ENCODE assay signal across 9 mouse cellular contexts in genomic region chr6:87552054-87552807, GRCm38 (mm10). TPM values are rescaled to one million over a fixed set of nuclear protein-coding genes. Genes with fewer than 3 reads are reported as not detected.
DNase-seq lines count a peak whose midpoint lies in the region; ATAC-seq and TF ChIP-seq lines count a peak whose summit lies in the region.
"Had no signal": no experiment of that assay in that cellular context is flagged by ENCODE, and none has a peak within 500 bp of the region (broad histone marks: within the 10 kb centered on the region; RNA-seq: fewer than 3 reads in every experiment).

No protein-coding gene starts in this region.

- H3K79me2 ChIP-seq in MEL (ENCODE audit: control insufficient read depth, insufficient read depth, low read length, poor library complexity), result no peaks in the 10 kb centered on the region

- peak; percentile 36 for ATAC-seq in granulocyte monocyte progenitor cell, adult 5-6 weeks (replicated peaks; ENCODE audit: poor library complexity, severe bottlenecking)

- no peak for TF ChIP-seq EP300 in MEL (IDR thresholded peaks at IDR 0.05; ENCODE audit: low read depth in 1 of 2, low read length in 2 of 2)

- no peak overlapping the region for H3K4me3 ChIP-seq in left cerebral cortex, adult 2 months
- H3K4me3 ChIP-seq in MEL (ENCODE audit: control insufficient read depth in 1 of 2, insufficient read depth in 1 of 2, low read depth in 2 of 2, low read length in 2 of 2), result no peak overlapping the region

- intact Hi-C loops in left cerebral cortex, adult 2 months (cut with DNase I), result no loop called here
- intact Hi-C loops in heart, postnatal 36 days (cut with DNase I), result no loop called here

- TF ChIP-seq POLR2A in MEL (IDR thresholded peaks at IDR 0.05; ENCODE audit: control insufficient read depth in 1 of 2, insufficient read depth in 1 of 2, low read depth in 1 of 2, low read length in 2 of 2, poor library complexity in 1 of 2), result no peak

- no peaks in the 10 kb centered on the region for H3K4me1 ChIP-seq in MEL (ENCODE audit: control insufficient read depth in 1 of 2, insufficient read depth in 2 of 2, low read length in 2 of 2)

- H3K36me3 ChIP-seq in MEL (ENCODE audit: control insufficient read depth in 1 of 2, insufficient read depth in 2 of 2, low read length in 2 of 2), result no peaks in the 10 kb centered on the region

- peak in 1 of 2 experiments; percentile 18 for DNase-seq in left cerebral cortex, adult 2 months (ENCODE audit: extremely low spot score in 1 of 2, low spot score in 2 of 2)
- DNase-seq in left cerebral cortex, adult 8-10 months (ENCODE audit: low spot score in 2 of 2), result no peak
- no peak for DNase-seq in MEL (ENCODE audit: low read depth, low spot score)
- peak; percentile 38 to 58 for DNase-seq in spleen, postnatal 14 days (ENCODE audit: low spot score in 2 of 2)
- no peak for DNase-seq in layer of hippocampus, adult 9-10 months (ENCODE audit: low spot score)
- no peak for DNase-seq in urinary bladder, adult 2 months (ENCODE audit: low spot score)
- DNase-seq in heart, postnatal 36 days, result no peak
- DNase-seq: gastrocnemius, postnatal 10 days had no signal

- peaks cover 4 to 10% of the 10 kb centered on the region in 2 experiments for H3K27me3 ChIP-seq in MEL (ENCODE audit: control insufficient read depth in 1 of 2, insufficient read depth in 2 of 2, low read length in 2 of 2)

- peak; percentile 62 for TF ChIP-seq CTCF in left cerebral cortex, adult 2 months (IDR thresholded peaks at IDR 0.05)
- TF ChIP-seq CTCF in MEL (IDR thresholded peaks at IDR 0.05 in 2 of 3, conservative IDR thresholded peaks at IDR 0.05 in 1 of 3; ENCODE audit: control insufficient read depth in 1 of 3, insufficient read depth in 1 of 3, low read depth in 2 of 3, low read length in 3 of 3, poor library complexity in 1 of 3, severe bottlenecking in 1 of 3), result peak; percentile 19 to 63 (median 23); a peak in 3 of 6 replicates

- H3K9ac ChIP-seq in MEL (ENCODE audit: control insufficient read depth, low read depth, low read length, poor library complexity, severe bottlenecking), result no peak overlapping the region

- peak; percentile 63 for TF ChIP-seq RAD21 in MEL (IDR thresholded peaks at IDR 0.05; ENCODE audit: low read depth, low read length)

- H3K27ac ChIP-seq in left cerebral cortex, adult 2 months, result no peak overlapping the region
- no peak overlapping the region for H3K27ac ChIP-seq in MEL (ENCODE audit: control insufficient read depth, low read depth, low read length)

- no peaks in the 10 kb centered on the region for H3K9me3 ChIP-seq in MEL (replicated peaks; ENCODE audit: insufficient read depth, low read length)

TF ChIP-seq in MEL, 35 proteins besides CTCF, POLR2A, EP300 and RAD21:
- TF ChIP-seq ZC3H11A (IDR thresholded peaks at IDR 0.05; ENCODE audit: low read depth, low read length) (peak; percentile 41; the same call in 1 of the 2 replicates), SMC3 (IDR thresholded peaks at IDR 0.05; ENCODE audit: low read depth, low read length) (peak; percentile 70), POLR2AphosphoS5 (IDR thresholded peaks at IDR 0.05; ENCODE audit: borderline replicate concordance, low read depth, low read length) (no peak)

RNA-seq across cellular contexts. Expression of gene Arhgap25, which starts 19.2 kb away (rescaled TPM):
- 1 to 10 TPM; 8.5 to 9.6 TPM for total RNA-seq in left cerebral cortex, adult 2 months (2021)
- total RNA-seq in left cerebral cortex, adult 8-10 months (2022), result 10 to 100 TPM in 3 of 4 experiments, 1 to 10 TPM in 1; 10.0 to 13.5 (median 12.1) TPM
- total RNA-seq in MEL (2012; rRNA removed), result 3.4 and 3.5 TPM in 2 replicates
- polyA plus RNA-seq in MEL (2012; ENCODE audit: insufficient read depth in 1 of 2, insufficient read length in 2 of 2, low read depth in 1 of 2, low replicate concordance in 2 of 2, missing spikeins in 1 of 2), result 1 to 10 TPM in 1 of 2 experiments, not detected in 1; 5.2 TPM
- total RNA-seq in granulocyte monocyte progenitor cell, adult 5-6 weeks (2014; fragmentation: Nextera tagmentation), result 14.3 and 15.7 TPM in 2 replicates
- 17.4 and 23.2 TPM in 2 replicates for total RNA-seq in granulocyte monocyte progenitor cell, adult 5-6 weeks (2017)
- polyA plus RNA-seq in urinary bladder, adult 2 months (2012; rRNA removed), result 2.3 and 2.7 TPM in 2 replicates
- 1 to 10 TPM; 3.0 to 3.7 TPM for total RNA-seq in heart, postnatal 36 days (2021)

RNA-seq across cellular contexts. Expression of gene Prokr1, which starts 38.3 kb away (rescaled TPM):
- under 1 TPM; 0.18 to 0.33 TPM for total RNA-seq in left cerebral cortex, adult 2 months (2021)
- total RNA-seq in left cerebral cortex, adult 8-10 months (2022), result under 1 TPM; 0.34 to 0.46 (median 0.40) TPM
- 1.3 and 1.4 TPM in 2 replicates for total RNA-seq in MEL (2012; rRNA removed)
- 1 to 10 TPM in 1 of 2 experiments, not detected in 1; 1.4 TPM for polyA plus RNA-seq in MEL (2012; ENCODE audit: insufficient read depth in 1 of 2, insufficient read length in 2 of 2, low read depth in 1 of 2, low replicate concordance in 2 of 2, missing spikeins in 1 of 2)
- total RNA-seq in granulocyte monocyte progenitor cell, adult 5-6 weeks (2014; fragmentation: Nextera tagmentation), result 0.15 and 1.6 TPM in 2 replicates
- total RNA-seq in granulocyte monocyte progenitor cell, adult 5-6 weeks (2017), result 0.21 TPM in 1 of 2 replicates, not detected in the other
- polyA plus RNA-seq in urinary bladder, adult 2 months (2012; rRNA removed), result 0.72 and 1.2 TPM in 2 replicates
- under 1 TPM; 0.43 to 0.50 TPM for total RNA-seq in heart, postnatal 36 days (2021)

Comparison
In these comparisons a context has a peak if more than half of its experiments do, and no peak if none do; other contexts are left out.
1. DNase-seq: peak in spleen, postnatal 14 days (2 of 2); none in left cerebral cortex, adult 8-10 months (0 of 2), MEL (single experiment), layer of hippocampus, adult 9-10 months (single experiment), urinary bladder, adult 2 months (single experiment) and heart, postnatal 36 days (0 of 2).